8 mouse cellular contexts compared by ENCODE assay signal in genomic region chr4:32303674-32304073, GRCm38 (mm10).
DNase-seq lines count a peak whose midpoint lies in the region; ATAC-seq lines count a peak whose summit lies in the region.

No protein-coding gene starts in this region.

- peak; percentile 98 for DNase-seq in NIH3T3 (ENCODE audit: low read depth)
- DNase-seq in cerebellum, postnatal 36 days, result peak; percentile 95 to 96
- DNase-seq in frontal cortex, postnatal 36 days (ENCODE audit: low spot score in 2 of 2), result peak; percentile 85 to 94
- peak; percentile 89 to 93 for DNase-seq in layer of hippocampus, postnatal 10 days (ENCODE audit: low spot score in 2 of 2)
- peak; percentile 79 for DNase-seq in ovary, postnatal 36 days (ENCODE audit: low spot score)

- peaks cover 62% of the 10 kb centered on the region for H3K4me1 ChIP-seq in hindbrain, embryonic 12.5 days
- H3K4me1 ChIP-seq in lung, embryonic 15.5 days, result peaks cover 86% of the 10 kb centered on the region

- H3K4me2 ChIP-seq in hindbrain, embryonic 12.5 days (replicated peaks), result peak overlapping the region; percentile 37
- peak overlapping the region; percentile 56 for H3K4me2 ChIP-seq in lung, embryonic 15.5 days

- H3K27ac ChIP-seq in hindbrain, embryonic 12.5 days, result peak overlapping the region; percentile 92
- peak overlapping the region; percentile 95 for H3K27ac ChIP-seq in lung, embryonic 15.5 days

- peak; percentile 85 for ATAC-seq in hindbrain, embryonic 12.5 days (ENCODE audit: low FRiP score)
- peak; percentile 83 for ATAC-seq in lung, embryonic 15.5 days (ENCODE audit: borderline replicate concordance, extremely low read depth, low FRiP score, low TSS enrichment)
- ATAC-seq in erythroblast, adult 5-6 weeks (replicated peaks; ENCODE audit: low FRiP score, poor library complexity, severe bottlenecking), result no peak

- no peaks in the 10 kb centered on the region for H3K27me3 ChIP-seq in hindbrain, embryonic 12.5 days
- H3K27me3 ChIP-seq in lung, embryonic 15.5 days, result no peaks in the 10 kb centered on the region

- 0% methylated on average over 8 of the region's 8 CpGs for WGBS in hindbrain, embryonic 12.5 days
- under 1% methylated on average over 8 of the region's 8 CpGs for WGBS in lung, embryonic 15.5 days

- peak overlapping the region; percentile 13; the same call in 1 of the 2 replicates for H3K9ac ChIP-seq in hindbrain, embryonic 12.5 days
- no peak overlapping the region for H3K9ac ChIP-seq in lung, embryonic 15.5 days

- no peaks in the 10 kb centered on the region for H3K36me3 ChIP-seq in hindbrain, embryonic 12.5 days
- no peaks in the 10 kb centered on the region for H3K36me3 ChIP-seq in lung, embryonic 15.5 days

- H3K9me3 ChIP-seq in hindbrain, embryonic 12.5 days (replicated peaks), result no peaks in the 10 kb centered on the region
- H3K9me3 ChIP-seq in lung, embryonic 15.5 days, result no peaks in the 10 kb centered on the region

- no peak overlapping the region for H3K4me3 ChIP-seq in hindbrain, embryonic 12.5 days
- H3K4me3 ChIP-seq in lung, embryonic 15.5 days, result 0 out of 2 replicates have a peak overlapping the region, but pooled peaks have one; percentile 10
